Mouse (Mus musculus) hindbrain, embryonic 13.5 days (tissue): ENCODE results near the gene Fcrl1. TPM values are rescaled to one million over a fixed set of nuclear protein-coding genes. Genes with fewer than 3 reads are reported as not detected.
"Not testable (repeated sequence)": the region's sequence is repeated elsewhere in the genome, so short reads cannot be mapped to it uniquely, and the experiment has no call there.

Experiments used
- ATAC-seq: fragments of 200-750 bp; cut with Nextera tagmentation; 2 replicates; pipeline ENCODE4 v1.8.0; 2017; ENCODE audit warnings: moderate TSS enrichment; ENCODE audit not compliant: low FRiP score
- H3K27ac ChIP-seq: fragments of 300-500 bp; sonication (generic); 2 replicates; pipeline ENCODE4 v1.5.1; 2015; ENCODE audit warnings: inconsistent platforms, mild to moderate bottlenecking, moderate library complexity
- H3K27me3 ChIP-seq: fragments of 300-500 bp; sonication (generic); 2 replicates; pipeline ENCODE4 v1.6.1; 2015; ENCODE audit warnings: mild to moderate bottlenecking, inconsistent platforms
- H3K36me3 ChIP-seq: fragments of 300-500 bp; sonication (generic); 2 replicates; pipeline ENCODE4 v1.6.1; 2015; ENCODE audit warnings: mild to moderate bottlenecking, inconsistent platforms
- H3K4me1 ChIP-seq: fragments of 300-500 bp; sonication (generic); replicated peaks from 2 replicates; pipeline ENCODE4 v1.6.1; 2015; ENCODE audit warnings: inconsistent platforms
- H3K4me2 ChIP-seq: fragments of 300-500 bp; sonication (generic); 2 replicates; pipeline ENCODE4 v1.6.1; 2015; ENCODE audit warnings: inconsistent platforms, mild to moderate bottlenecking, moderate library complexity
- H3K4me3 ChIP-seq: fragments of 300-500 bp; sonication (generic); 2 replicates; pipeline ENCODE4 v1.5.1; 2015; ENCODE audit warnings: mild to moderate bottlenecking, inconsistent platforms
- H3K9ac ChIP-seq: fragments of 300-500 bp; sonication (generic); 2 replicates; pipeline ENCODE4 v1.6.1; 2015; ENCODE audit warnings: mild to moderate bottlenecking, inconsistent platforms
- H3K9me3 ChIP-seq: fragments of 300-500 bp; sonication (generic); 2 replicates; pipeline ENCODE4 v1.6.1; 2016; ENCODE audit warnings: inconsistent platforms
- WGBS: fragments of 180-500 bp; shearing (Covaris S2); methylation state at CpG from one replicate; pipeline ENCODE4 v1.1.7; 2015; 5-methylcytosine and 5-hydroxymethylcytosine counted together
- polyA plus RNA-seq: library from polyadenylated mRNA; unstranded; fragments of >200 nt; fragmentation: Nextera tagmentation; extraction: Ambion mirVana; gene quantifications from 2 replicates; pipeline ENCODE4 v1.2.1, GENCODE M21; 2015

The Fcrl1 gene
- polyA plus RNA-seq, result 0.23 and 0.26 TPM in 2 replicates

DNA sequence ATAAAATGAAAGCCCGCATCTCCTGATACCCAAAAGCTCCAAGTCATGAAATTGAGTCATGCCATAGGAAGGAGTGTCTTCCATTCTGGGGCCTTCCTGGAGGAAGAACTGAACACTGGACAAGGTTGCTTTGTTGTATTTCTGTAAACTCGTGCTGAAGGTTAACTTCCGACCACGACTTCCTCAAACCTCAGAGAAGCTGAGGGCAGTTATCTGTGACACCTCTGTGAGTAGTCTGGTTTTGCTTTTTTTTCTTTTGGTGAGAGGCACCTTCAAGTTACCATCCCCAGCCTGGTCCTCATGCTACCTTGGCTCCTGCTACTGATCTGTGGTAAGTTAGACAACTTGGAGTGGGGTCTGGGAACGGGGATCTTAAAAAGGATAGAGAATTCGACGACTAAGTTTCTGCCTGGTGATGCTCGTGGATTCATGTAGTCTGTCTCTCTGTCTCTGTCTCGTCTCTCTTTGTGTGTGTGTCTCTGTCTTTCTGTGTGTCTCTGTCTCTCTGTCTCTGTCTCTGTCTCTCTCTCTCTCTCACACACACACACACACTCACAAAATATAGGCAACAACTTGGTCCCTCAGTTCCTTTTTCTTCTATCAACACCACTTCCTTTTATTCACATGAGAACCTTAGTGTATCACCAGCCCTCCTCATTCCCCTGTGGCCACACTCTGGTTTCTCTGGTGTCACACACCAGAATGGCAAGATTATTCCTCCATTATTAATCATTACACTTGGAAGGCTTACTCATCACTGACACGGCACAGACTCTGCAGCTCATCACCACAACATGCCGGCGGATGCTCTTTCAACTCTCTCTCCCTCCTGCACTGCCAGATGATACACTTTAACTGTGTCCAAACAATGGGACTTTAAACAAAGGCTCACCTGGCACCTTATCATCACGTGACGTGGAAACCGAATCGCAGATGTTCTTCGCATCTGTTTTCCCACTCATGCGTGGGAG lies at the start of gene Fcrl1:
Gene Fcrl1 (plus strand): TSS at position 193 of the 971 bp plus-strand sequence.
- no peak for ATAC-seq
- Histone ChIP-seq H3K27ac (no peak within 1 kb of the TSS), H3K9me3 (no peaks in the 10 kb centered on the region), H3K4me1 (no peaks in the 10 kb centered on the region), H3K27me3 (no peaks in the 10 kb centered on the region), H3K36me3 (no peaks in the 10 kb centered on the region), H3K9ac (no peak within 1 kb of the TSS), H3K4me3 (no peak within 1 kb of the TSS), H3K4me2 (no peak within 1 kb of the TSS)
- 84% methylated on average over 18 of the region's 18 CpGs for WGBS

DNA sequence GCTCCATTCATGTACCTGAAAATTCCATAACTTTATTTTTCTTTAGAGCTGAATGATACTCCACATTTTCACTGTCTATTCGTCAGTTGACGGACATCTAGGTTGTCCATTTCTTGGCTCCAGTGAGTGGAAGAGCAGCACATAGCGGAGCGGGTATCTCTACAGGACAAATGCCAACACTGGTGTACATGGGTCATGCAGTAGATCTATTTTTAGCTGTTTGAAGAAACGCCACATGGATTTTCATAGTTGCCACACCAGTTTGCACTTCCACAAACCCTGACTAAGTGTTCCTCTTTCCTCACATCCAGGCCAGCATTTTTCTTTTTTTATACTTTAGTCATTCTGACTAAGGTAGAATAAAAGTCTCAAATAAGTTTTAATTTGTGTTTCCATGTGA lies 38.3 kb upstream of the Fcrl1 start:
- Histone ChIP-seq H3K36me3 (no peaks in the 10 kb centered on the region), H3K4me3 (no peak overlapping the region), H3K9me3 (no peaks in the 10 kb centered on the region), H3K4me2 (no peak overlapping the region), H3K27me3 (no peaks in the 10 kb centered on the region), H3K27ac (no peak overlapping the region), H3K4me1 (no peaks in the 10 kb centered on the region), H3K9ac (no peak overlapping the region)
- ATAC-seq, result no peak
- WGBS, result 92% methylated on average over 5 of the region's 5 CpGs

GRCm38 (mm10) chr3:87350992-87351391 lies 25.2 kb upstream of the Fcrl1 start:
- not testable (repeated sequence) for H3K4me2 ChIP-seq, H3K4me3 ChIP-seq, H3K9me3 ChIP-seq, H3K27me3 ChIP-seq, H3K4me1 ChIP-seq, H3K36me3 ChIP-seq, ATAC-seq, H3K9ac ChIP-seq, H3K27ac ChIP-seq
- WGBS, result 87% methylated on average over 2 of the region's 2 CpGs

DNA sequence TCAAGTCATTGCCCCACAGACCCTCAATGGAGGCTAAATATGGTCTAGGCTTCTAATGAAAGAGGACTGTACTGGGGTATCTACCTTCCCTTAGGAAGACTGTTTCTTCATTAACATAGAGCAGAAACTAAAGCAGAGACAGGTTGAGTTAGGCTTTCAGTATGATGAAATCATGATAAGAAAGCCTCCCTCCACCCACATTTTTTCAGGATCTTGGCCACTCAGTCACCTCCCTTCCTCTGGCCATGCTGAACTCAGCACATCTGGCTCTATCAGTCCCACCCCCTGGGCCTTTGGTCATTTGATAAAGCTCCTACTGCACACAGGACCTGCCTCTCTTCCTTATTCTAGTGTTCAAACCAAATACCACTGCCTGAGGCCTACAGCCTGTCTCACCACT lies 18.6 kb upstream of the Fcrl1 start, which contains the start of gene Cd5l:
Gene Cd5l (plus strand): TSS at position 301 of the 400 bp plus-strand sequence.
- no peaks in the 10 kb centered on the region for H3K4me1 ChIP-seq
- no peak within 1 kb of the TSS for H3K4me3 ChIP-seq
- no peaks in the 10 kb centered on the region for H3K9me3 ChIP-seq
- no peak within 1 kb of the TSS for H3K4me2 ChIP-seq
- no peaks in the 10 kb centered on the region for H3K36me3 ChIP-seq
- ATAC-seq, result no peak
- no peaks in the 10 kb centered on the region for H3K27me3 ChIP-seq
- H3K27ac ChIP-seq, result no peak within 1 kb of the TSS
- H3K9ac ChIP-seq, result no peak within 1 kb of the TSS

DNA sequence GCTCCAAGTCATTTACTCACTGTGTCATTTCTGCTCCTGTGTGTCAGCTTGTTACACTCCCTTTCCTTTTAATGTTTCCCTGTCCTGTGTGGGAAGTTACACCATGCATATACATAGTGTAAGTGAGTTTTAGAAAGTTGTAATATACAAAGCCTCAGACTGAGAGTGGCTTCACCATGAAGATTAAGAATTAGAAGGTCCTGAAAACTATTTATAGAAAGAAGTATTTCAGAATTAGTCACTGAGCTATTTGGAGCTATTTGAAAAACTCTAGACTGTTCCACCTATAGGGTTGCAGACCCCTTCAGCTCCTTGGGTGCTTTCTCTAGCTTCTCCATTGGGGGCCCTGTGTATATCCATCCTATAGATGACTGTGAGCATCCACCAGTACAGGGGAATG lies 17.0 kb upstream of the Fcrl1 start:
- H3K4me2 ChIP-seq, result no peak overlapping the region
- H3K9me3 ChIP-seq, result no peaks in the 10 kb centered on the region
- no peak overlapping the region for H3K4me3 ChIP-seq
- H3K4me1 ChIP-seq, result no peaks in the 10 kb centered on the region
- no peak overlapping the region for H3K27ac ChIP-seq
- H3K36me3 ChIP-seq, result no peaks in the 10 kb centered on the region
- ATAC-seq, result no peak
- H3K27me3 ChIP-seq, result no peaks in the 10 kb centered on the region
- H3K9ac ChIP-seq, result no peak overlapping the region

- H3K9ac ChIP-seq, result no peak overlapping the region
- WGBS, result 90% methylated on average over 6 of the region's 6 CpGs
Observed at GRCm38 (mm10) chr3:87360466-87360865, 15.7 kb upstream of the Fcrl1 start.

DNA sequence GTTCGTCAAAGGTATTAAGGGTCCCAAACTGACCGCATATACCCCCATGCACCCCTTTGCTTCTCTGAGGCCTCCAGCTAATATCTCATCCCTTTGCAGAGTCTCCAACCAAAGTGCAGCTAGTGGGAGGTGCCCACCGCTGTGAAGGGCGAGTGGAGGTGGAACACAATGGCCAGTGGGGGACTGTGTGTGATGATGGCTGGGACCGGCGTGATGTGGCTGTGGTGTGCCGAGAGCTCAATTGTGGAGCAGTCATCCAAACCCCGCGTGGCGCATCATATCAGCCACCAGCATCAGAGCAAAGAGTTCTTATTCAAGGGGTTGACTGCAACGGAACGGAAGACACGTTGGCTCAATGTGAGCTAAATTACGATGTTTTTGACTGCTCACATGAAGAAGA lies 10.5 kb upstream of the Fcrl1 start:
- Histone ChIP-seq H3K36me3 (no peaks in the 10 kb centered on the region), H3K27me3 (0 out of 2 replicates have a peak, but pooled peaks cover 2% of the 10 kb centered on the region), H3K27ac (no peak overlapping the region), H3K4me1 (no peaks in the 10 kb centered on the region), H3K4me3 (no peak overlapping the region), H3K9me3 (no peaks in the 10 kb centered on the region), H3K9ac (no peak overlapping the region), H3K4me2 (no peak overlapping the region)
- ATAC-seq, result no peak
- WGBS, result 92% methylated on average over 14 of the region's 14 CpGs

More at GRCm38 (mm10) chr3:87360466-87360865, 15.7 kb upstream of the Fcrl1 start:
- Histone ChIP-seq H3K9me3 (no peaks in the 10 kb centered on the region), H3K36me3 (no peaks in the 10 kb centered on the region), H3K4me3 (no peak overlapping the region), H3K4me1 (no peaks in the 10 kb centered on the region), H3K27ac (no peak overlapping the region), H3K27me3 (no peaks in the 10 kb centered on the region), H3K4me2 (no peak overlapping the region)
- ATAC-seq, result no peak

- no peak overlapping the region for H3K4me3 ChIP-seq
- H3K27me3 ChIP-seq, result 0 out of 2 replicates have a peak, but pooled peaks cover 2% of the 10 kb centered on the region
- no peaks in the 10 kb centered on the region for H3K4me1 ChIP-seq
- H3K4me2 ChIP-seq, result no peak overlapping the region
- ATAC-seq, result no peak
- H3K36me3 ChIP-seq, result no peaks in the 10 kb centered on the region
- no peak overlapping the region for H3K27ac ChIP-seq
- H3K9me3 ChIP-seq, result no peaks in the 10 kb centered on the region
- H3K9ac ChIP-seq, result no peak overlapping the region
- WGBS, result 84% methylated on average over 10 of the region's 10 CpGs
Observed at GRCm38 (mm10) chr3:87367511-87367910, 8.7 kb upstream of the Fcrl1 start.

DNA sequence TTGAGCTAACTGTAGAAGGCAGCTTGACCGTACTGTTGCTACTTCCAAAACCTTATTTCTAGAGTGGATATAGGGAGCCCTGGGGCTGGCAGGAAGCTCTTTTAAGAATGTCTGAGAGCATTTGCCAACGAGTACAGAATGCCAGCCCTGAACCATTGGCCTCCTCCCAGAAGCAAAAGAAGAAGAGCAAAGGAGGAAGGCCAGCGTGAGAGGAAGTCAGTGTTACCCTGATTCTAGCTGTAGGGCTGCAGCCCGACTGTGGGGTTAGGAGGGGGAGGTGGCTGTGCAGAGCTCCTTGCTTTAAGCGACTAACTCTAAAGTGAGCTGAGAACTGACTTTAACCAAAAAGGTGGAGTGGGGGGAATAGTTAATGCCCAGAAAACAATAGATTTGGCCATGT lies 7.0 kb upstream of the Fcrl1 start:
- Histone ChIP-seq H3K27me3 (0 out of 2 replicates have a peak, but pooled peaks cover 2% of the 10 kb centered on the region), H3K27ac (no peak overlapping the region), H3K9me3 (no peaks in the 10 kb centered on the region), H3K4me1 (no peaks in the 10 kb centered on the region), H3K4me2 (no peak overlapping the region), H3K4me3 (no peak overlapping the region), H3K36me3 (no peaks in the 10 kb centered on the region), H3K9ac (no peak overlapping the region)
- ATAC-seq, result no peak
- 77% methylated on average over 5 of the region's 5 CpGs for WGBS

GRCm38 (mm10) chr3:87377228-87377627 lies 1.0 kb downstream of the Fcrl1 start:
- Histone ChIP-seq H3K9ac (no peak overlapping the region), H3K27ac (no peak overlapping the region), H3K4me1 (no peaks in the 10 kb centered on the region), H3K36me3 (no peaks in the 10 kb centered on the region), H3K27me3 (no peaks in the 10 kb centered on the region), H3K4me3 (no peak overlapping the region), H3K9me3 (no peaks in the 10 kb centered on the region), H3K4me2 (no peak overlapping the region)
- WGBS, result 68% methylated on average over 3 of the region's 3 CpGs
- no peak for ATAC-seq

DNA sequence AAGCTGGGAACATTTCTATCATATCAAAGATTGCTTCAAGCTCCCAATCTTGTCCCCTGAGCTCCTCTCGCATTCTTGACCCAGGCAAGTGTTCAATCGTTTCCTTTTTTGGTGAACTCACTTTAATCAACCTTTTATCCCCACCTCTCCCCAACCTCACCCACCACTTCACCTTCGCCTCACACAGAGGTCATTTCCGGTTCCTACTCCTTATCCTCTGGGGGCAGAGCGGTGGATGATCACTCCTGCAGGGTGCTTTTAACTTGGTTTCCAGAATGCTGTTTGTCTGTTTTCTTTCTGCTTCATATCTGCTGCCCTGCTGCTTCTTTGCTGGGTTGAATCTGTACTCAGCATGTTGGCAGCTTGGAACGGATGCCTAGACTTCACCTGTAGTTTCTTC lies 1.5 kb downstream of the Fcrl1 start:
- 81% methylated on average over 6 of the region's 6 CpGs for WGBS
- no peak overlapping the region for H3K4me2 ChIP-seq
- H3K4me3 ChIP-seq, result no peak overlapping the region
- no peaks in the 10 kb centered on the region for H3K27me3 ChIP-seq
- no peaks in the 10 kb centered on the region for H3K9me3 ChIP-seq
- H3K36me3 ChIP-seq, result no peaks in the 10 kb centered on the region
- H3K4me1 ChIP-seq, result no peaks in the 10 kb centered on the region
- no peak overlapping the region for H3K27ac ChIP-seq
- no peak for ATAC-seq
- H3K9ac ChIP-seq, result no peak overlapping the region

DNA sequence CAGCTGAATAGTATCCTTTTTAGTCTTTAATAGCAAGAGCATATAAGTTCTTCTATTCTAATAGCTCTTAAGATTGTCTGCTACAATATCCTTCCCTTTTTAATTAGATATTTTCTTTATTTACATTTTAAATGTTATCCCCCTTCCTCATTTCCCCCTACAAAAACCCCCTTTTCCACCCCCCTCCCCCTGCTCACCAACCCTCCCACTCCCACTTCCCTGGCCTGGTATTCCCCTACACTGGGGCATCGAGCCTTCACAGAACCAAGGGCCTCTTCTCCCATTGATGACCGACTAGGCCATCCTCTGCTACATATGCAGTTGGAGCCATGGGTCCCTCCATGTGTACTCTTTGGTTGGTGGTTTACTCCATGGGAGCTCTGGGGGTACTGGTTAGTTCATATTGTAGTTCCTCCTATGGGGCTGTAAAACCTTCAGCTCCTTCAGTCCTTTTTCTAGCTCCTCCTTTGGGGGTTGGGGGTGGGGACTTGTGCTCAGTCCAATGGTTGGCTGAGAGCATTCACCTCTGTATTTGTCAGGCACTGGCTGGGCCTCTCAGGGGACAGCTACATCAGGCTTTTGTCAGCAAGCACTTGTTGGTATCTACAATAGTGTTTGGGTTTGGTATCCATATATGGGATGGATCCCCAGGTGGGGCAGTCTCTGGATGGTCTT lies 3.6 kb downstream of the Fcrl1 start:
- not testable (repeated sequence) for H3K4me1 ChIP-seq, H3K9ac ChIP-seq, H3K36me3 ChIP-seq, H3K27me3 ChIP-seq, H3K4me3 ChIP-seq, H3K27ac ChIP-seq, H3K4me2 ChIP-seq, ATAC-seq, H3K9me3 ChIP-seq
- 89% methylated on average over 2 of the region's 2 CpGs for WGBS
